Mouse (Mus musculus) neutrophil, adult 5-6 weeks (primary cell): ENCODE measurements around the gene Ldlrad3. TPM values are rescaled to one million over a fixed set of nuclear protein-coding genes. Genes with fewer than 3 reads are reported as not detected.

Experiments used
- ATAC-seq: fragments of 151-379, 151-347 bp; 2 replicates; pipeline ENCODE4 v1.8.0; 2017; ENCODE audit warnings: mild to moderate bottlenecking, moderate TSS enrichment; ENCODE audit not compliant: insufficient number of reproducible peaks, poor library complexity, low FRiP score, severe bottlenecking; ENCODE audit errors: extremely low read depth
- total RNA-seq: library from RNA; stranded (forward); fragments of 200-1000 nt; gene quantifications from 2 replicates; pipeline ENCODE4 v1.2.3, GENCODE M21; 2017

Ldlrad3 gene
- total RNA-seq, 1 experiment from 2014 or later = 5.7 TPM

DNA sequence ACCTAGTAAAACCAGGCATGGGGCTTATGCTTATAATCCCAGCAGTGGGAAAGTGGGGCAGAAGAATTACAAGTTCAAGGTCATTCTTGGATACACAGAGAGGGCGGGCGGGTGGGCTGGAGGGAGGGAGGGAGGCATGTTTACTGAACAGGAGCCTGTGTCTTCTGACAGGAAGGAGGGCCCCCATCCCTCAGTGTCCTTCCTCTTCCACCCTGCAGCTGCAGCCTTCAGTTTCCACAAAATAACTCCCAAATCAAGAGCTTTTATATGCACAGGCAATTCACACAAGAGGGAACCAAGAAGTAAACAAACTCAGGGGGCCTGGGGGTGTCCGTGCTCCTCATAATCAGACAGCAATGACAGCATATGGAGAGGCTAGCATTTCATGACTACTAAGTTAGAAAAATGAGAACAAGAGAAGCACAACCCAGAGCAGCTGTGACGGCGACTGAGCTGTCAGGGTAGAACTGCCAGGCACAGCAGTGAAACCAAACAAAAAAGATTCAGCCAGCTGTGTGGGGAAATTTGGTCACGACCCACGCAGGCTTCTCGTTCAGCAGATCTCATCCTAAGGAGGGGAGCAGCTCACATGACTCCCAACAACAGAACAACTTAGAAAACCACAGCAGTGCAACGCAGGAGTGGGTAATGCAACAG lies 129.0 kb downstream of the Ldlrad3 start:
- ATAC-seq = peak; percentile 45; the same call in 1 of the 2 replicates

GRCm38 (mm10) chr2:102056144-102056543 lies 130.0 kb downstream of the Ldlrad3 start:
- 0 out of 2 replicates have a peak, but pooled peaks have one; percentile 5 for ATAC-seq

DNA sequence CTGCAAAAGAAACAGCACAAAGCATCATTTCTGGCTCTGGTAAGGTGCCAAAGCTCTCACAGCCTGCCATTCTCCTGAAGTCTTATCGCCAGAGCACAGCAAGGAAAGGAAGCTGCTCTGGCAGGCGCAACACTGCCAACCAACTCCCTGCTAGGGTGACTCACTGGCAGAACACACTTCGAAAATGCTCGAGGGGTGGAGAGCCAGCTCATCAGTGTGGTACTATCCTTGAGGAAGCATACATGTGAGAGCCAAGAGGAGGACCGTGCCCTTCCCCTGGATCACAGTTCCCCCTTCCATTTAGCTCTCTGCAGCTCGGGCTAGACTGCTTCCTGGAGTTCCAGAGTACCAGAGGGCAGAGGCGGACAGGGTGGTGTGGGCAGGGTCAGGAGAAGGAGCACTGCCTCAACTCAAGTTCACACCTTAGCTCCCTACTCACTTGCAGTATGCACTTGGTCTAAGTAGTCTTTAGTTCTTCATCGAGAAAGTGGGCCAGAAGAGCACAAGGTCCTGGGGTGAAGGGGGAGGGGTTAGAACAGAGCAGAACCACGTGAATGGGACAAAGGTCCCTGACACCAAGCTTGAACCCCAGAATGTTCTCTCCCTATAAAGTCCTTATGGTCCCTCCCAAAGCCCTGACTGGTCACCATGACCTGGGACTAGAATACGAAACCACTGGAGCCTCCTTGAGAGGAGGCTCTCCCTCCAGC lies 133.1 kb downstream of the Ldlrad3 start:
- no peak for ATAC-seq

- ATAC-seq = no peak
Observed at GRCm38 (mm10) chr2:102052353-102052752, 133.8 kb downstream of the Ldlrad3 start.

GRCm38 (mm10) chr2:102049866-102050550 lies 136.2 kb downstream of the Ldlrad3 start:
- peak; percentile 20; the same call in 1 of the 2 replicates for ATAC-seq

- no peak for ATAC-seq
Observed at GRCm38 (mm10) chr2:102048296-102049175, 137.6 kb downstream of the Ldlrad3 start.

DNA sequence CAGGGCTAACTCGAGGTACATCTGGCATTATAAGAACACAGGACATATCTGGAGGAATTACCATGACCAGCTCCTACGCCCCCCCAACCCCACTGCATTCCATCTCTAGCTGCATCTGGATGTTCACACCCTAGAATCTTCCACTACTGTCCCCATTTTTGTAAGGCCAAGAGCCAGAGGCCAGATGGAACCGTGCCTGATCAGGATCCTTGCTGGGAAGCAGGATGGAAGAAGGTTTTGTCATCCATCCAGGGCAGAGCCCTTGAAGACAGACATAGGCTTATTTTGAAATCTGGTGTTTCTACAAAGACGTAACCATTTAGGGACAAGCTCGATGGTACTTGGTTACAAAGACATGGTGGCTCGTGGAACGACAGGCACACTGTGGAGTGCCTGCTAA lies 139.7 kb downstream of the Ldlrad3 start:
- no peak for ATAC-seq

DNA sequence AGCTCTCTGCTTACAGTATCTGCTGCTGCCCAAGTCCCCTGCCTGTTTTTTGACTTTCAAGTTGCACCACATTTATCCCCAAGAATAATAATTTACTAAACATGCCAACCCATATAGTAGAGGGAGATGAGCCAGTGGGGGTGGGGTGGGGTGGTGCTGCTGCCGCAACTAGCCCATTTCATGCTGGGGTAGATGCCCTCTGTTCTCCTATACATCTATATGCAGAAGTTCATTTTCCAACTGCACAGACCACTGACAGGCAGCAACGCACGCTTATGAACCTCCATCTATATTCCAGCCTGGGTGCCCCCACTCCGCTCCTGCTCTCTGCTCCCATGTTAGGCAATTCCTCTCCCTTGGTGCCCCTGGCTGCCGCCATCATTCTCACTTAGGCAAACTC lies 145.7 kb downstream of the Ldlrad3 start:
- ATAC-seq = no peak

GRCm38 (mm10) chr2:102040011-102040410 lies 146.2 kb downstream of the Ldlrad3 start:
- no peak for ATAC-seq

- peak; percentile 87 for ATAC-seq
Observed at GRCm38 (mm10) chr2:102038895-102039667, 147.1 kb downstream of the Ldlrad3 start.

DNA sequence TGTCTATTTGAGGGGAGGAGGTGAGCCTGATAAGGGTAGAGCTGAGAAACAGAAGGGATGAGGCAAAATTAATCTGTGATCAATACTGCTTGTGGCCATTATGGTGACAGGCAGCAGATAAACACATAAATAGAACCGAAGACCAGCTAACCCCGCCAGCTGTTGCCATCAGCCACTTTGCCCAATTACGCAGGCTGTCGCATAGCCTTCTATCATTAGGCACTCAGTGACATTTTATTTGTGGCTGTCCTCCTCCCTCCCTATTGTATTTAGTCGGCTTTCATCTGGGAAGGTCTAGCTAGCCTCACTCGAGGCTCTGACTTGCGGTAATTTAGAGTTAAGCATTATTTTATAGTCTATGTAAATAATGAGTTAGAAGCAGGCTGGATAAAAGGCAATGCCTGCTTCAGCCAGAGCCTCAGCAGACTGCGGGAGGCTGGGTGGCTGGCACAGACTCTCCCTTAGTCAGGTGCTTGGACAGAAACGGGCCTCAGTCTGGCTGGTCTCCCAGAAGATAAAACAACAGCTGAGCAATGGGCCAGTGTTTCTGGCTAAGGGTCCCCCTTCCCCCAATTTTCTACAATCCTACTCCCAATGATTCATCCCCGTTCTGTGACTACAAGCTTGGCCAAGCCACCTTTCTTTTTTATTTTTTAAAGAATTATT lies 147.8 kb downstream of the Ldlrad3 start:
- no peak for ATAC-seq

DNA sequence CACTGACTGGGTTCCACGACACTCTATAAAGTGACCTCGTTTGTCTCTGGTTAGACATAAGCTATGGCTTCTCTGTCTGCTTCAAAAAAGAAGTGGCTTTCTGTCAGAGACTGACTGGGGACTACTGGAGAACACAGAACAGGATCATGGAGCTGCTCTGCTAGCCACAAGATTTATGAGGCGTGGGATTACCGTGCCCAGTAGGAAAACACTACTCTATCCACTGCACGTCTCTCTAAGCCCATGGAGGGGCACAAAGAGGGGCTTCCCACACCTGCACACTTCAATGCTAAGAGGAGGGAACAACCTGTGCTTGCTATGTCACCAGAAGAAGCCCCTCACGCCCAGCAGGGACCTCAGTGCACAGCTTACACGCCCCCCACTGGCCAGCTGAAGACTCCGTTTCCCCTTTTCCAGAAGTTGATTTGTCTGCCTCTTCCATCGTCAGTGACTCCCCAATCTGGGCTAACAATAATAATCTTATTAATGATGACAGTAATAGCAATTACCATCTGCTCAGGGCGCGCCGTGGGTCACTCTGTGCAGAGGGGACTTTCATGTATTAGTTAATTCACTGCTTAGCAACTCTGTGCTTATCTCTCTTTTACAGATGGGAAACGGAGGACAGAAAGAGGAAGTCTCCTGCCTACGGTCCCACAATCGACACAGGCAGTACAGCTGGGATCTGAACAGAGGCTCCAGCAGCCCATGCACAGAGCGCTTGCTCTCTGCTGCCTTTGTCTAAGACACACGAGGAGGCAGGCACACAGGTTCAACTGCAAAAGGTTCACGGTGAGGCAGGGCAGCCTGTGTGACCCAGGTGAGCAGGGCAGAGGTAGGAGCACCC lies 149.3 kb downstream of the Ldlrad3 start:
- ATAC-seq = peak; percentile 42

DNA sequence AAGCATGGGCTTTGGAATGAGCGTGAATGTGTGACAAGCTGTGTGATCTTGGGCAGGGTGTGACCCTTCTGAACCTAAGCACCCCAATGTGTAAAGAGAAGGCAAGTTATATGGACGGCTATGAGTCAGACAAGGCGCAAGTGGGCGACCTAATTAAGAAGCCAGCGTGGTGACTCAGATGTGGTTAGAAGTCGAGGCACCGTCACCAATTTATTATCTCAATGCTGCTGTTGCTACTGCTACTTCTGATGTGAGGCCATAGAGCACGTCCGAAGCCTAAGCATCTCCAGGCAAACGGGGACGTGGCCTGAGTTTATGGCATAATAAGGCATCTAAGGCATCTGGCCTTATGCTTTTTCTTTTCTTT lies 151.7 kb downstream of the Ldlrad3 start:
- ATAC-seq = no peak

- no peak for ATAC-seq
Observed at GRCm38 (mm10) chr2:102033818-102034512, 152.2 kb downstream of the Ldlrad3 start.

- ATAC-seq = 0 out of 2 replicates have a peak, but pooled peaks have one; percentile 1
Observed at GRCm38 (mm10) chr2:102032713-102033343, 153.4 kb downstream of the Ldlrad3 start.

DNA sequence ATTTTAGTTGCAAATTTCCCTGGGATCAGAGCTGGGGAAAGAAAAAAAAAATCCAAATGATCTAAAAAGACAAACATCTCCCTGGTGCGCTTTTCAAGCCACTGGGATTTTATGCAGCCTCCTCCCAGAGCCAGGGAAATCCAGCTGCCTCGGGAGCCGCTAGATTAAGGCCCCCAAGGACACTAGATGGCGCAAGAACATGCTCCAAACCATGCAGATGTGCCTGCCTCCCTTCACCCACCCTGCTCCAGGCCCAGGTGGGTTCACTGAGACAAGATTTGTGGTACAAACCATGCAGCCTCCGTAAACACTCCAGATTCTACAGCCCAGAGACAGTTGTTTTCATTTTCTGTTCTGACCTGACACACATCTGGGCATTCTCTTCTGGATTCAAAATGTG lies 155.5 kb downstream of the Ldlrad3 start:
- ATAC-seq = peak; percentile 68; the same call in 1 of the 2 replicates
